Mouse (Mus musculus): ENCODE results near the gene Gas6. TPM values are rescaled to one million over a fixed set of nuclear protein-coding genes. Genes with fewer than 3 reads are reported as not detected.
A peak's percentile ranks its signal among the peaks of the same experiment; 100 is the strongest.

Gas6 gene
- total and polyA plus RNA-seq, 3 experiments: not detected

DNA sequence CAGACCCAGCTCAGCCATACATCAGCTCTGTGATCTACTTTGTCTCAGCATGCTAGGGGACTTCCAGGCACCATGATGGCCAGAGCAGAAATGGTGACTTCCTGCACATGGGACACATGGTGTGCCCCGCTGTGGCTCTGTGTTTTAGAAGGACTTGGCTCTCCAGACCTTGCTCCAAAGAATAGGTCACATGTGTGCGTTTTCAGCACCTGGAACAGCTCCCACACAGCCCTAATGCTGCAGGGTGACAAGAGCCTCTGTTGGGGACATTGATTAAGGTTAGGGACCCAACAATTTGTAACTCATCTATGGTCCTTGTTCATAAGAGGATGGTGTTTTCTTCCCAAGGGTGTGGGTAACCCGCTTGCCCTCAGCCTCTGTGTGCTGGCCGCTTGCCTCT is 46.1 kb downstream of the Gas6 start (continued):
- TF ChIP-seq MAX (IDR thresholded peaks at IDR 0.05; ENCODE audit: low read length) (peak; percentile 61; the same call in 1 of the 2 replicates), E2F4 (IDR thresholded peaks at IDR 0.05; ENCODE audit: borderline replicate concordance, low read depth, low read length) (no peak), MXI1 (IDR thresholded peaks at IDR 0.05; ENCODE audit: low read depth, low read length) (peak; percentile 93), POLR2A (IDR thresholded peaks at IDR 0.05; ENCODE audit: control insufficient read depth in 1 of 2, insufficient read depth in 1 of 2, low read depth in 1 of 2, low read length in 2 of 2, poor library complexity in 1 of 2) (no peak), RCOR1 (IDR thresholded peaks at IDR 0.05; ENCODE audit: low read depth, low read length) (no peak), ZMIZ1 (IDR thresholded peaks at IDR 0.05; ENCODE audit: low read depth, low read length) (no peak), UBTF (IDR thresholded peaks at IDR 0.05; ENCODE audit: borderline replicate concordance, insufficient read depth, low read depth, low read length) (no peak), MAFK (IDR thresholded peaks at IDR 0.05; ENCODE audit: borderline replicate concordance, low read depth, low read length) (no peak), POLR2AphosphoS5 (IDR thresholded peaks at IDR 0.05; ENCODE audit: borderline replicate concordance, low read depth, low read length) (no peak)

- Histone ChIP-seq H3K4me1 (ENCODE audit: control insufficient read depth in 1 of 2, insufficient read depth in 2 of 2, low read length in 2 of 2) (no peaks in the 10 kb centered on the region), H3K4me3 (ENCODE audit: control insufficient read depth in 1 of 2, insufficient read depth in 1 of 2, low read depth in 2 of 2, low read length in 2 of 2) (no peak overlapping the region), H3K79me2 (ENCODE audit: control insufficient read depth, insufficient read depth, low read length, poor library complexity) (no peaks in the 10 kb centered on the region), H3K9me3 (replicated peaks; ENCODE audit: insufficient read depth, low read length) (no peaks in the 10 kb centered on the region), H3K27ac (ENCODE audit: control insufficient read depth, low read depth, low read length) (no peak overlapping the region), H3K27me3 (ENCODE audit: control insufficient read depth in 1 of 2, insufficient read depth in 2 of 2, low read length in 2 of 2) (peaks cover 4 to 7% of the 10 kb centered on the region in 2 experiments; a peak in 3 of 4 replicates), H3K9ac (ENCODE audit: control insufficient read depth, low read depth, low read length, poor library complexity, severe bottlenecking) (no peak overlapping the region), H3K36me3 (ENCODE audit: control insufficient read depth in 1 of 2, insufficient read depth in 2 of 2, low read length in 2 of 2) (no peaks in the 10 kb centered on the region)
- TF ChIP-seq ZMIZ1 (IDR thresholded peaks at IDR 0.05; ENCODE audit: low read depth, low read length): no peak
- TF ChIP-seq TCF12 (IDR thresholded peaks at IDR 0.05; ENCODE audit: low read depth, low read length): no peak
- no peak for TF ChIP-seq RAD21 (IDR thresholded peaks at IDR 0.05; ENCODE audit: low read depth, low read length)
- TF ChIP-seq MAFK (IDR thresholded peaks at IDR 0.05; ENCODE audit: borderline replicate concordance, low read depth, low read length): no peak
- no peak for TF ChIP-seq TAL1 (IDR thresholded peaks at IDR 0.05; ENCODE audit: low read length)
- no peak for TF ChIP-seq GATA1 (IDR thresholded peaks at IDR 0.05; ENCODE audit: low read depth, low read length)
- TF ChIP-seq MYB (IDR thresholded peaks at IDR 0.05; ENCODE audit: low read depth, low read length): no peak
- no peak for TF ChIP-seq HCFC1 (IDR thresholded peaks at IDR 0.05; ENCODE audit: low read depth, low read length)
- no peak for TF ChIP-seq NRF1 (IDR thresholded peaks at IDR 0.05; ENCODE audit: insufficient read depth, low read depth, low read length, poor library complexity, severe bottlenecking)
- no peak for TF ChIP-seq MAZ (IDR thresholded peaks at IDR 0.05; ENCODE audit: low read depth, low read length)
- no peak for DNase-seq (ENCODE audit: low read depth, low spot score)
These were observed 47.8 kb downstream of the Gas6 start for GRCm38 (mm10) chr8:13446456-13446855.

DNA sequence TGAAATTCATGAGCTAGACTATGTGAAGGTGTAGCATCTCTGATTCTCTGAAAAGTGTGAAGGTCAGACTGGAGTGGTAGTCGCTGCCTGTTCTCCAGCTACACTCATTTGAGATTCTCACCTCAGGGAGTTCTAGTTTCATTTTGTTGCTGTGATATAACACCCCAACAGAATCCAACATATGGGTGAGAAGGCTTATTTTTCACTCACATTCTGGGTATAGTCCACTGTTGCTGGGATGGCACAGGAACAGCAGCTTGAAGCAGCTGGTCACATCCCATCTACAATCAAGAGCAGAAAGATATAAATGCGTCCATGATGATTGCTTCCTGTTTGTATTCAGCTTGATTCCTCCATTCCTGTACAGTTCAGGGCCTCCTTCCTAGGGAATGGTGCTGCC is 52.1 kb downstream of the Gas6 start:
- no peaks in the 10 kb centered on the region for H3K36me3 ChIP-seq (ENCODE audit: control insufficient read depth in 1 of 2, insufficient read depth in 2 of 2, low read length in 2 of 2)
- no peaks in the 10 kb centered on the region for H3K9me3 ChIP-seq (replicated peaks; ENCODE audit: insufficient read depth, low read length)
- DNase-seq (ENCODE audit: low read depth, low spot score): no peak
- H3K4me1 ChIP-seq (ENCODE audit: control insufficient read depth in 1 of 2, insufficient read depth in 2 of 2, low read length in 2 of 2): no peaks in the 10 kb centered on the region
- H3K79me2 ChIP-seq (ENCODE audit: control insufficient read depth, insufficient read depth, low read length, poor library complexity): no peaks in the 10 kb centered on the region
- TF ChIP-seq ZMIZ1 (IDR thresholded peaks at IDR 0.05; ENCODE audit: low read depth, low read length): no peak
- no peak for TF ChIP-seq EP300 (IDR thresholded peaks at IDR 0.05; ENCODE audit: low read depth in 1 of 2, low read length in 2 of 2)
- no peak overlapping the region for H3K4me3 ChIP-seq (ENCODE audit: control insufficient read depth in 1 of 2, insufficient read depth in 1 of 2, low read depth in 2 of 2, low read length in 2 of 2)
- no peak overlapping the region for H3K9ac ChIP-seq (ENCODE audit: control insufficient read depth, low read depth, low read length, poor library complexity, severe bottlenecking)
- H3K27me3 ChIP-seq (ENCODE audit: control insufficient read depth in 1 of 2, insufficient read depth in 2 of 2, low read length in 2 of 2): peaks cover 9 to 12% of the 10 kb centered on the region in 2 experiments
- H3K27ac ChIP-seq (ENCODE audit: control insufficient read depth, low read depth, low read length): no peak overlapping the region

Measured in MEL (cell line).